Mouse (Mus musculus) megakaryocyte, embryonic 14.5 days (primary cell): ENCODE measurements around the gene Pyroxd2.

ENCODE experiments used
- FLI1 ChIP-seq: IDR thresholded peaks from 2 replicates; pipeline ENCODE4 v1.6.1; 2012; ENCODE audit warnings: low read length, inconsistent platforms, mixed read lengths
- GATA1 ChIP-seq: IDR thresholded peaks from 3 replicates; pipeline ENCODE4 v1.6.1; 2012; ENCODE audit warnings: mixed read lengths, low read length, inconsistent platforms, borderline replicate concordance

GRCm38 (mm10) chr19:42743261-42743660, 9.3 kb downstream of the Pyroxd2 start:
- TF ChIP-seq GATA1, result no peak
- no peak for TF ChIP-seq FLI1
